Mouse (Mus musculus): ENCODE measurements around the gene Sipa1. TPM values are rescaled to one million over a fixed set of nuclear protein-coding genes. Genes with fewer than 3 reads are reported as not detected.

The Sipa1 gene
- total RNA-seq, 2 experiments from 2014 or later, result 16.5 to 17.5 TPM

GRCm38 (mm10) chr19:5680432-5680831, 16.9 kb upstream of the Sipa1 start:
- H3K27ac ChIP-seq, result no peak overlapping the region
- H3K4me3 ChIP-seq, result no peak overlapping the region
- no peak for DNase-seq (ENCODE audit: low spot score in 2 of 2)
- no peak for TF ChIP-seq CTCF (conservative IDR thresholded peaks at IDR 0.05)

- no peak overlapping the region for H3K4me3 ChIP-seq
- no peak for TF ChIP-seq CTCF (conservative IDR thresholded peaks at IDR 0.05)
- DNase-seq (ENCODE audit: low spot score in 2 of 2), result no peak
- H3K27ac ChIP-seq, result no peak overlapping the region
These were observed 4.9 kb upstream of the Sipa1 start for GRCm38 (mm10) chr19:5668372-5668771.

GRCm38 (mm10) chr19:5666386-5666785, 2.9 kb upstream of the Sipa1 start:
- Histone ChIP-seq H3K27ac (no peak overlapping the region), H3K4me3 (no peak overlapping the region)
- TF ChIP-seq CTCF (conservative IDR thresholded peaks at IDR 0.05), result no peak
- DNase-seq (ENCODE audit: low spot score in 2 of 2), result no peak

- Histone ChIP-seq H3K27ac (no peak overlapping the region), H3K4me3 (no peak overlapping the region)
- no peak for DNase-seq (ENCODE audit: low spot score in 2 of 2)
- TF ChIP-seq CTCF (conservative IDR thresholded peaks at IDR 0.05), result no peak
These were observed 2.0 kb upstream of the Sipa1 start for GRCm38 (mm10) chr19:5665465-5665864.

GRCm38 (mm10) chr19:5664669-5665257, 1.3 kb upstream of the Sipa1 start:
- no peak for DNase-seq (ENCODE audit: low spot score in 2 of 2)
- Histone ChIP-seq H3K4me3 (no peak overlapping the region), H3K27ac (no peak overlapping the region)
- TF ChIP-seq CTCF (conservative IDR thresholded peaks at IDR 0.05), result no peak

GRCm38 (mm10) chr19:5662310-5662709, 1.2 kb downstream of the Sipa1 start:
- Histone ChIP-seq H3K4me3 (peak overlapping the region; percentile 55), H3K27ac (peak overlapping the region; percentile 82; the same call in 1 of the 2 replicates)
- DNase-seq (ENCODE audit: low spot score in 2 of 2), result no peak
- no peak for TF ChIP-seq CTCF (conservative IDR thresholded peaks at IDR 0.05)

GRCm38 (mm10) chr19:5660942-5661751, 2.4 kb downstream of the Sipa1 start:
- Histone ChIP-seq H3K4me3 (peak overlapping the region; percentile 30), H3K27ac (peak overlapping the region; percentile 82)
- DNase-seq (ENCODE audit: low spot score in 2 of 2), result peak in 1 of 2 experiments; percentile 16
- no peak for TF ChIP-seq CTCF (conservative IDR thresholded peaks at IDR 0.05)

- H3K4me3 ChIP-seq, result peak overlapping the region; percentile 50
- no peak for DNase-seq (ENCODE audit: low spot score in 2 of 2)
- H3K27ac ChIP-seq, result no peak overlapping the region
- TF ChIP-seq CTCF (conservative IDR thresholded peaks at IDR 0.05), result no peak
These were observed 8.7 kb downstream of the Sipa1 start for GRCm38 (mm10) chr19:5654720-5655298.

- TF ChIP-seq CTCF (conservative IDR thresholded peaks at IDR 0.05), result no peak
- Histone ChIP-seq H3K27ac (no peak overlapping the region; the same call in 1 of the 2 replicates), H3K4me3 (peak overlapping the region; percentile 50)
- no peak for DNase-seq (ENCODE audit: low spot score in 2 of 2)
These were observed 9.4 kb downstream of the Sipa1 start for GRCm38 (mm10) chr19:5653969-5654719.

GRCm38 (mm10) chr19:5652570-5652969, 10.9 kb downstream of the Sipa1 start:
- DNase-seq (ENCODE audit: low spot score in 2 of 2), result peak in 1 of 2 experiments; percentile 26
- no peak for TF ChIP-seq CTCF (conservative IDR thresholded peaks at IDR 0.05)
- Histone ChIP-seq H3K27ac (no peak overlapping the region), H3K4me3 (no peak overlapping the region)

- no peak for TF ChIP-seq CTCF (conservative IDR thresholded peaks at IDR 0.05)
- no peak overlapping the region for H3K27ac ChIP-seq
- DNase-seq (ENCODE audit: low spot score in 2 of 2), result no peak
- H3K4me3 ChIP-seq, result no peak overlapping the region
These were observed 11.8 kb downstream of the Sipa1 start for GRCm38 (mm10) chr19:5651502-5652274.

- DNase-seq (ENCODE audit: low spot score in 2 of 2), result no peak
- peak overlapping the region; percentile 82 for H3K27ac ChIP-seq
- no peak for TF ChIP-seq CTCF (conservative IDR thresholded peaks at IDR 0.05)
- H3K4me3 ChIP-seq, result peak overlapping the region; percentile 59
These were observed 14.2 kb downstream of the Sipa1 start for GRCm38 (mm10) chr19:5649298-5649741.
